Mouse (Mus musculus) liver, adult 2 months (tissue): ENCODE measurements at regions not wholly inside any gene's neighbourhood (a gene's known extent, or its start where the extent isn't known, plus 50 kb on each side); places are given as distances from the start of the nearest gene placed in this dataset.

Source experiments
- CTCF ChIP-seq: fragments of 200-500 bp; IDR thresholded peaks from 2 replicates; pipeline ENCODE4 v1.5.1; 2011; ENCODE audit warnings: low read depth, low read length, control low read depth
- POLR2A ChIP-seq: fragments of 200-500 bp; IDR thresholded peaks from 2 replicates; pipeline ENCODE4 v1.6.1; 2011; ENCODE audit warnings: low read length, control low read depth; ENCODE audit not compliant: insufficient read depth; ENCODE audit errors: extremely low read depth

DNA sequence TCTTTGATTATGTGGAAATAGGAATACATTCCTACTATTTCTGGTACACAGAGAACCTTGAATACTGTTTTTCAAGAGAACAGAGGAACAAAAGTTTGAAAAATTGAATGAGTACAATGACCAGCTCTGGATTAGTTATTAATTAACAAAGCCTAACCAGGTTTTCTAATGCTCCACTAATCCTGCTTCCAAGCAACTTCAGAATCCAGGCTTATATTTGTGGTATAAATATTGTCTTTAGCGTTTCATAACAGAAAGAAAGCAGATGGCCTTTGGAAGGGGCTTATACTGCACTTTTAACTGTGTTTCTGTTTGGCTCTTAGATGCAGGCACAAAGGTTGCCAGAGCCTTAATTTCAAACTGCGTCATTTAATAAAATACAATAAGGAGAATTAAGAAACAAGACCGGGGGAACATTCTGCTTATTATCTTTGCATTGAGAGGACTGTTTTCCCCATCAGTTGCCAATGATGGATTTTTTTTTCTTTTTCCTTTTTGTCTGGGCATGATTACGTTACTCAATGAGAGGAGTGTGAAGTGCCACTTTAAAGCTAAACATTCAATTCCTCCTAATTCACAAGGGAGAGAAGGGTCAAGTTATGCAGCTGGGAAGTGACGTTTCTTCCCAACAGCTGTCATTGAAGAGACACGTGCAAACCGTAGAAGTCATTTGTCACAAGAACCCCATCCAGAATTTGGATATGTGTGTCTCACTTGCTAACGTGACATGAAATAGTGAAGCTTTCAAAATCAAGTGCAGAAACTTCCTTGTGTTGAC, 84.2 kb upstream of the Nxph1 start:
- TF ChIP-seq POLR2A (no peak), CTCF (no peak)
